Mouse (Mus musculus) lung, postnatal 0 days (tissue): ENCODE results near the gene Cd19.

ENCODE experiments used
- CTCF ChIP-seq: IDR thresholded peaks from 2 replicates; pipeline ENCODE4 v1.5.1; 2016; ENCODE audit warnings: antibody characterized with exemption, mild to moderate bottlenecking
- EP300 ChIP-seq: IDR thresholded peaks from 2 replicates; pipeline ENCODE4 v1.6.1; 2016; ENCODE audit warnings: antibody characterized with exemption, mild to moderate bottlenecking, control low read depth

GRCm38 (mm10) chr7:126368367-126368766 lies 46.3 kb downstream of the Cd19 start:
- no peak for TF ChIP-seq CTCF
- no peak for TF ChIP-seq EP300
